In genomic region chr1:82930558-82930957, GRCm38 (mm10) we compare ENCODE assay signal across 30 mouse cellular contexts. TPM values are rescaled to one million over a fixed set of nuclear protein-coding genes. Genes with fewer than 3 reads are reported as not detected.
"Had no signal": no experiment of that assay in that cellular context is flagged by ENCODE, and none has a peak within 500 bp of the region (broad histone marks: within the 10 kb centered on the region; RNA-seq: fewer than 3 reads in every experiment).

No protein-coding gene starts in this region.

RNA-seq across cellular contexts. Expression of gene Gm6217, which starts 0.6 kb away (rescaled TPM):
- polyA plus RNA-seq: limb, embryonic 10.5 days; limb, embryonic 11.5 days; limb, embryonic 12.5 days; limb, embryonic 13.5 days; limb, embryonic 15.5 days; liver, adult 2 months; liver, embryonic 11.5 days; liver, embryonic 12.5 days; liver, embryonic 13.5 days; liver, embryonic 14.5 days; liver, embryonic 15.5 days; liver, embryonic 16.5 days; liver, postnatal 0 days; lung, adult 2 months; lung, embryonic 14.5 days; lung, embryonic 15.5 days; lung, embryonic 16.5 days; macrophage; midbrain, embryonic 10.5 days; midbrain, embryonic 11.5 days; midbrain, embryonic 12.5 days; midbrain, embryonic 13.5 days; midbrain, embryonic 14.5 days; midbrain, embryonic 15.5 days; midbrain, embryonic 16.5 days; midbrain, postnatal 0 days; myocyte; neural tube, embryonic 11.5 days; neural tube, embryonic 12.5 days had no signal

RNA-seq across cellular contexts. Expression of gene A030014E15Rik, which starts 5.8 kb away (rescaled TPM):
- polyA plus RNA-seq: limb, embryonic 10.5 days; limb, embryonic 11.5 days; limb, embryonic 12.5 days; limb, embryonic 13.5 days; limb, embryonic 14.5 days; limb, embryonic 15.5 days; liver, adult 2 months; liver, embryonic 11.5 days; liver, embryonic 12.5 days; liver, embryonic 13.5 days; liver, embryonic 15.5 days; liver, embryonic 16.5 days; liver, postnatal 0 days; lung, embryonic 14.5 days; lung, embryonic 15.5 days; lung, embryonic 16.5 days; macrophage; midbrain, embryonic 10.5 days; midbrain, embryonic 11.5 days; midbrain, embryonic 12.5 days; midbrain, embryonic 13.5 days; midbrain, embryonic 14.5 days; midbrain, embryonic 15.5 days; midbrain, embryonic 16.5 days; midbrain, postnatal 0 days; myocyte; neural tube, embryonic 11.5 days; neural tube, embryonic 12.5 days had no signal

RNA-seq across cellular contexts. Expression of gene A030003K21Rik, which starts 12.6 kb away (rescaled TPM):
- polyA plus RNA-seq: limb, embryonic 10.5 days; limb, embryonic 11.5 days; limb, embryonic 12.5 days; limb, embryonic 13.5 days; limb, embryonic 15.5 days; liver, adult 2 months; liver, embryonic 11.5 days; liver, embryonic 12.5 days; liver, embryonic 13.5 days; liver, embryonic 14.5 days; liver, embryonic 15.5 days; liver, embryonic 16.5 days; liver, postnatal 0 days; lung, adult 2 months; lung, embryonic 14.5 days; lung, embryonic 15.5 days; lung, embryonic 16.5 days; macrophage; midbrain, embryonic 10.5 days; midbrain, embryonic 11.5 days; midbrain, embryonic 12.5 days; midbrain, embryonic 13.5 days; midbrain, embryonic 14.5 days; midbrain, embryonic 15.5 days; midbrain, embryonic 16.5 days; midbrain, postnatal 0 days; myocyte; neural tube, embryonic 11.5 days; neural tube, embryonic 12.5 days had no signal

RNA-seq across cellular contexts. Expression of gene A030005L19Rik, which starts 17.4 kb away (rescaled TPM):
- polyA plus RNA-seq: limb, embryonic 11.5 days; limb, embryonic 12.5 days; liver, embryonic 11.5 days; liver, postnatal 0 days; lung, embryonic 14.5 days; lung, embryonic 16.5 days; macrophage; midbrain, embryonic 12.5 days; midbrain, embryonic 16.5 days; myocyte; neural tube, embryonic 11.5 days had no signal

RNA-seq across cellular contexts. Expression of gene Gm7544, which starts 25.3 kb away (rescaled TPM):
- polyA plus RNA-seq: limb, embryonic 10.5 days; limb, embryonic 11.5 days; limb, embryonic 12.5 days; limb, embryonic 13.5 days; limb, embryonic 14.5 days; limb, embryonic 15.5 days; liver, adult 2 months; liver, embryonic 11.5 days; liver, embryonic 12.5 days; liver, embryonic 13.5 days; liver, embryonic 14.5 days; liver, embryonic 15.5 days; liver, embryonic 16.5 days; liver, postnatal 0 days; lung, adult 2 months; lung, embryonic 14.5 days; lung, embryonic 15.5 days; lung, embryonic 16.5 days; macrophage; midbrain, embryonic 10.5 days; midbrain, embryonic 11.5 days; midbrain, embryonic 12.5 days; midbrain, embryonic 13.5 days; midbrain, embryonic 14.5 days; midbrain, embryonic 15.5 days; midbrain, embryonic 16.5 days; midbrain, postnatal 0 days; myocyte; neural tube, embryonic 11.5 days; neural tube, embryonic 12.5 days had no signal
